Mouse (Mus musculus): Measurements from ENCODE around the gene Srp68.

- no peak for TF ChIP-seq JUND (IDR thresholded peaks at IDR 0.05; ENCODE audit: low read depth, low read length)
- TF ChIP-seq CHD1 (IDR thresholded peaks at IDR 0.05; ENCODE audit: low read depth, low read length): no peak
- no peak for TF ChIP-seq MYC (IDR thresholded peaks at IDR 0.05; ENCODE audit: low read depth, low read length)
- TF ChIP-seq POLR2A (IDR thresholded peaks at IDR 0.05; ENCODE audit: control insufficient read depth in 1 of 2, insufficient read depth in 1 of 2, low read depth in 1 of 2, low read length in 2 of 2, poor library complexity in 1 of 2): no peak
- no peak for TF ChIP-seq ZKSCAN1 (IDR thresholded peaks at IDR 0.05; ENCODE audit: low read depth, low read length)
- no peak for TF ChIP-seq NRF1 (IDR thresholded peaks at IDR 0.05; ENCODE audit: insufficient read depth, low read depth, low read length, poor library complexity, severe bottlenecking)
- no peak for TF ChIP-seq HCFC1 (IDR thresholded peaks at IDR 0.05; ENCODE audit: low read depth, low read length)
- no peak for TF ChIP-seq CTCF (IDR thresholded peaks at IDR 0.05 in 2 of 3, conservative IDR thresholded peaks at IDR 0.05 in 1 of 3; ENCODE audit: control insufficient read depth in 1 of 3, insufficient read depth in 1 of 3, low read depth in 2 of 3, low read length in 3 of 3, poor library complexity in 1 of 3, severe bottlenecking in 1 of 3)
- no peak for TF ChIP-seq GABPA (IDR thresholded peaks at IDR 0.05; ENCODE audit: low read depth, low read length)
- TF ChIP-seq MAX (IDR thresholded peaks at IDR 0.05; ENCODE audit: low read length): no peak
- no peak for TF ChIP-seq ETS1 (IDR thresholded peaks at IDR 0.05; ENCODE audit: low read depth, low read length)
These were observed 39.1 kb downstream of the Srp68 start for GRCm38 (mm10) chr11:116234901-116235300.
